Mouse (Mus musculus) Muller cell, postnatal 12 days (primary cell): Measurements from ENCODE around the gene Dnah8.
"Not testable (repeated sequence)": the region's sequence is repeated elsewhere in the genome, so short reads cannot be mapped to it uniquely, and the experiment has no call there.

Experiments
- DNase-seq: peaks from one replicate; pipeline ENCODE4 v3.0.0-alpha.2; 2015; ENCODE audit errors: inconsistent ontology term

Gene Dnah8

GRCm38 (mm10) chr17:30624132-30624531 lies at the start of gene Dnah8:
Dnah8 (plus strand) TSS chr17:30624354.
- not testable (repeated sequence) for DNase-seq

- DNase-seq: no peak
These were observed 49.4 kb upstream of the Dnah8 start for GRCm38 (mm10) chr17:30574783-30575075.

- DNase-seq: peak; percentile 46
These were observed 48.8 kb upstream of the Dnah8 start for GRCm38 (mm10) chr17:30575121-30575904.

- DNase-seq: peak; percentile 95
These were observed 48.0 kb upstream of the Dnah8 start, which contains the start of gene Btbd9 for GRCm38 (mm10) chr17:30575941-30576773. Btbd9 (minus strand) TSS chr17:30576488.

GRCm38 (mm10) chr17:30576946-30577345 lies 47.2 kb upstream of the Dnah8 start:
- DNase-seq: peak; percentile 42

- DNase-seq: no peak
These were observed 43.4 kb upstream of the Dnah8 start for GRCm38 (mm10) chr17:30580781-30581180.

GRCm38 (mm10) chr17:30581201-30581600 lies 43.0 kb upstream of the Dnah8 start:
- peak; percentile 25 for DNase-seq

GRCm38 (mm10) chr17:30582313-30582712 lies 41.8 kb upstream of the Dnah8 start:
- DNase-seq: no peak

- no peak for DNase-seq
These were observed 40.7 kb upstream of the Dnah8 start for GRCm38 (mm10) chr17:30583258-30584001.

GRCm38 (mm10) chr17:30590417-30591198 lies 33.5 kb upstream of the Dnah8 start:
- DNase-seq: peak; percentile 88

- no peak for DNase-seq
These were observed 29.7 kb upstream of the Dnah8 start for GRCm38 (mm10) chr17:30594407-30594806.

GRCm38 (mm10) chr17:30594846-30595245 lies 29.3 kb upstream of the Dnah8 start:
- no peak for DNase-seq

GRCm38 (mm10) chr17:30597786-30598185 lies 26.4 kb upstream of the Dnah8 start:
- DNase-seq: no peak

GRCm38 (mm10) chr17:30598300-30598699 lies 25.9 kb upstream of the Dnah8 start:
- DNase-seq: no peak

GRCm38 (mm10) chr17:30602175-30602574 lies 22.0 kb upstream of the Dnah8 start:
- no peak for DNase-seq

GRCm38 (mm10) chr17:30604296-30604695 lies 19.9 kb upstream of the Dnah8 start:
- no peak for DNase-seq

- DNase-seq: no peak
These were observed 19.2 kb upstream of the Dnah8 start for GRCm38 (mm10) chr17:30605001-30605400.

- no peak for DNase-seq
These were observed 17.9 kb upstream of the Dnah8 start for GRCm38 (mm10) chr17:30606206-30606605.

- DNase-seq: no peak
These were observed 17.5 kb upstream of the Dnah8 start for GRCm38 (mm10) chr17:30606634-30607081.

GRCm38 (mm10) chr17:30607330-30607729 lies 16.8 kb upstream of the Dnah8 start:
- DNase-seq: no peak

GRCm38 (mm10) chr17:30607909-30608495 lies 16.2 kb upstream of the Dnah8 start:
- peak; percentile 89 for DNase-seq
